Mouse (Mus musculus): ENCODE measurements at regions not wholly inside any gene's neighbourhood (a gene's known extent, or its start where the extent isn't known, plus 50 kb on each side); places are given as distances from the start of the nearest gene placed in this dataset.

DNA sequence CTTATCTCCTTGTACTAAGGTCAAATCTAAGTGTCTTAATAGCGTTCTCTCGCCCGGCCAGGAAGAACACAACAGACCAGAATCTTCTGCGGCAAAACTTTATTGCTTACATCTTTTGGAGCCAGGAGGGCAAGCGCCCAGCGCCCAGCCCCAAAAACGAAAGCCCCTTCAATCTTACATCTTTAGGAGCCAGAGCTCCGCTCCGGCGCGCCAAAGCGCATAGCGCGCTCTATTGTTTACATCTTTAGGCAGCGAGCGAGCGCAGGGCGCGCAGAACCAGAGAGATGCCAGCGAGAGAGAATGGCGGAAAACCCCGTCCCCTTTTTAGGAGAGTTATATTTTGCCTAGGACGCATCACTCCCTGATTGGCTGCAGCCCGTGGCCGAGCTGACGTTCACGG lies 373.2 kb upstream of the Gm21477 start:
- peak; percentile 1 to 19 for DNase-seq
